Mouse (Mus musculus): ENCODE measurements around the gene Lurap1l. TPM values are rescaled to one million over a fixed set of nuclear protein-coding genes. Genes with fewer than 3 reads are reported as not detected.

Lurap1l gene
- polyA plus RNA-seq, 1 experiment from 2014 or later: 8.8 TPM

- H3K4me2 ChIP-seq (ENCODE audit: low read length): no peak overlapping the region
- no peak overlapping the region for H3K27ac ChIP-seq (replicated peaks; ENCODE audit: low read depth, low read length)
- no peaks in the 10 kb centered on the region for H3K27me3 ChIP-seq (ENCODE audit: control insufficient read depth, insufficient read depth, low read length)
- no peak overlapping the region for H3K9ac ChIP-seq (replicated peaks; ENCODE audit: low read length)
- 91% methylated on average over 4 of the region's 4 CpGs for WGBS
- DNase-seq (no peak), ATAC-seq (ENCODE audit: low FRiP score, low TSS enrichment) (no peak)
- no peaks in the 10 kb centered on the region for H3K4me1 ChIP-seq (ENCODE audit: control insufficient read depth, insufficient read depth, low read length)
- no peak overlapping the region for H3K4me3 ChIP-seq (replicated peaks; ENCODE audit: low read depth, low read length)
- no peaks in the 10 kb centered on the region for H3K36me3 ChIP-seq (ENCODE audit: control insufficient read depth, insufficient read depth, low read length)
- no peaks in the 10 kb centered on the region for H3K9me3 ChIP-seq (ENCODE audit: control insufficient read depth, low read length)
Measured at GRCm38 (mm10) chr4:80921646-80922489, 11.4 kb downstream of the Lurap1l start.

- H3K9me3 ChIP-seq (ENCODE audit: control insufficient read depth, low read length): no peaks in the 10 kb centered on the region
- H3K27me3 ChIP-seq (ENCODE audit: control insufficient read depth, insufficient read depth, low read length): no peaks in the 10 kb centered on the region
- H3K4me2 ChIP-seq (ENCODE audit: low read length): no peak overlapping the region
- H3K4me1 ChIP-seq (ENCODE audit: control insufficient read depth, insufficient read depth, low read length): no peaks in the 10 kb centered on the region
- no peak overlapping the region for H3K27ac ChIP-seq (replicated peaks; ENCODE audit: low read depth, low read length)
- WGBS: 94% methylated on average over 2 of the region's 2 CpGs
- H3K9ac ChIP-seq (replicated peaks; ENCODE audit: low read length): no peak overlapping the region
- H3K36me3 ChIP-seq (ENCODE audit: control insufficient read depth, insufficient read depth, low read length): no peaks in the 10 kb centered on the region
- H3K4me3 ChIP-seq (replicated peaks; ENCODE audit: low read depth, low read length): no peak overlapping the region
- ATAC-seq (ENCODE audit: low FRiP score, low TSS enrichment): no peak
- no peak for DNase-seq
Measured at GRCm38 (mm10) chr4:80922654-80923053, 12.2 kb downstream of the Lurap1l start.

- Histone ChIP-seq H3K36me3 (ENCODE audit: control insufficient read depth, insufficient read depth, low read length) (no peaks in the 10 kb centered on the region), H3K4me1 (ENCODE audit: control insufficient read depth, insufficient read depth, low read length) (no peaks in the 10 kb centered on the region), H3K9me3 (ENCODE audit: control insufficient read depth, low read length) (no peaks in the 10 kb centered on the region), H3K27me3 (ENCODE audit: control insufficient read depth, insufficient read depth, low read length) (no peaks in the 10 kb centered on the region), H3K4me3 (replicated peaks; ENCODE audit: low read depth, low read length) (no peak overlapping the region), H3K9ac (replicated peaks; ENCODE audit: low read length) (no peak overlapping the region), H3K27ac (replicated peaks; ENCODE audit: low read depth, low read length) (no peak overlapping the region), H3K4me2 (ENCODE audit: low read length) (no peak overlapping the region)
- WGBS: 77% methylated on average over 4 of the region's 4 CpGs
- no peak for ATAC-seq (ENCODE audit: low FRiP score, low TSS enrichment)
- DNase-seq: no peak
Measured at GRCm38 (mm10) chr4:80924815-80925214, 14.4 kb downstream of the Lurap1l start.

- Histone ChIP-seq H3K9ac (replicated peaks; ENCODE audit: low read length) (no peak overlapping the region), H3K9me3 (ENCODE audit: control insufficient read depth, low read length) (no peaks in the 10 kb centered on the region), H3K36me3 (ENCODE audit: control insufficient read depth, insufficient read depth, low read length) (no peaks in the 10 kb centered on the region), H3K4me2 (ENCODE audit: low read length) (no peak overlapping the region), H3K27me3 (ENCODE audit: control insufficient read depth, insufficient read depth, low read length) (no peaks in the 10 kb centered on the region), H3K4me3 (replicated peaks; ENCODE audit: low read depth, low read length) (no peak overlapping the region), H3K27ac (replicated peaks; ENCODE audit: low read depth, low read length) (no peak overlapping the region), H3K4me1 (ENCODE audit: control insufficient read depth, insufficient read depth, low read length) (no peaks in the 10 kb centered on the region)
- DNase-seq: no peak
- WGBS: 75% methylated on average over 6 of the region's 6 CpGs
- ATAC-seq (ENCODE audit: low FRiP score, low TSS enrichment): no peak
Measured at GRCm38 (mm10) chr4:80925752-80926519, 15.5 kb downstream of the Lurap1l start.

- WGBS: 94% methylated on average over 3 of the region's 3 CpGs
- no peak overlapping the region for H3K9ac ChIP-seq (replicated peaks; ENCODE audit: low read length)
- no peaks in the 10 kb centered on the region for H3K4me1 ChIP-seq (ENCODE audit: control insufficient read depth, insufficient read depth, low read length)
- DNase-seq: no peak
- no peak overlapping the region for H3K4me2 ChIP-seq (ENCODE audit: low read length)
- no peaks in the 10 kb centered on the region for H3K36me3 ChIP-seq (ENCODE audit: control insufficient read depth, insufficient read depth, low read length)
- no peak overlapping the region for H3K27ac ChIP-seq (replicated peaks; ENCODE audit: low read depth, low read length)
- no peaks in the 10 kb centered on the region for H3K27me3 ChIP-seq (ENCODE audit: control insufficient read depth, insufficient read depth, low read length)
- no peak overlapping the region for H3K4me3 ChIP-seq (replicated peaks; ENCODE audit: low read depth, low read length)
- H3K9me3 ChIP-seq (ENCODE audit: control insufficient read depth, low read length): no peaks in the 10 kb centered on the region
- ATAC-seq (ENCODE audit: low FRiP score, low TSS enrichment): no peak
Measured at GRCm38 (mm10) chr4:80934749-80935148, 24.3 kb downstream of the Lurap1l start.

- Histone ChIP-seq H3K9me3 (ENCODE audit: control insufficient read depth, low read length) (no peaks in the 10 kb centered on the region), H3K27ac (replicated peaks; ENCODE audit: low read depth, low read length) (no peak overlapping the region), H3K27me3 (ENCODE audit: control insufficient read depth, insufficient read depth, low read length) (no peaks in the 10 kb centered on the region), H3K36me3 (ENCODE audit: control insufficient read depth, insufficient read depth, low read length) (no peaks in the 10 kb centered on the region), H3K9ac (replicated peaks; ENCODE audit: low read length) (no peak overlapping the region), H3K4me2 (ENCODE audit: low read length) (no peak overlapping the region), H3K4me3 (replicated peaks; ENCODE audit: low read depth, low read length) (no peak overlapping the region), H3K4me1 (ENCODE audit: control insufficient read depth, insufficient read depth, low read length) (no peaks in the 10 kb centered on the region)
- ATAC-seq (ENCODE audit: low FRiP score, low TSS enrichment) (no peak), DNase-seq (no peak)
- 81% methylated on average over 2 of the region's 2 CpGs for WGBS
Measured at GRCm38 (mm10) chr4:80939115-80939514, 28.7 kb downstream of the Lurap1l start.

GRCm38 (mm10) chr4:80940946-80941345, 30.5 kb downstream of the Lurap1l start:
- Histone ChIP-seq H3K9ac (replicated peaks; ENCODE audit: low read length) (no peak overlapping the region), H3K4me1 (ENCODE audit: control insufficient read depth, insufficient read depth, low read length) (no peaks in the 10 kb centered on the region), H3K9me3 (ENCODE audit: control insufficient read depth, low read length) (no peaks in the 10 kb centered on the region), H3K4me2 (ENCODE audit: low read length) (no peak overlapping the region), H3K27ac (replicated peaks; ENCODE audit: low read depth, low read length) (no peak overlapping the region), H3K27me3 (ENCODE audit: control insufficient read depth, insufficient read depth, low read length) (no peaks in the 10 kb centered on the region), H3K36me3 (ENCODE audit: control insufficient read depth, insufficient read depth, low read length) (no peaks in the 10 kb centered on the region), H3K4me3 (replicated peaks; ENCODE audit: low read depth, low read length) (no peak overlapping the region)
- WGBS: 78% methylated on average over 4 of the region's 4 CpGs
- no peak for ATAC-seq (ENCODE audit: low FRiP score, low TSS enrichment)
- no peak for DNase-seq

- no peak overlapping the region for H3K27ac ChIP-seq (replicated peaks; ENCODE audit: low read depth, low read length)
- H3K9me3 ChIP-seq (ENCODE audit: control insufficient read depth, low read length): no peaks in the 10 kb centered on the region
- H3K4me2 ChIP-seq (ENCODE audit: low read length): no peak overlapping the region
- H3K36me3 ChIP-seq (ENCODE audit: control insufficient read depth, insufficient read depth, low read length): no peaks in the 10 kb centered on the region
- no peaks in the 10 kb centered on the region for H3K27me3 ChIP-seq (ENCODE audit: control insufficient read depth, insufficient read depth, low read length)
- H3K9ac ChIP-seq (replicated peaks; ENCODE audit: low read length): no peak overlapping the region
- H3K4me3 ChIP-seq (replicated peaks; ENCODE audit: low read depth, low read length): no peak overlapping the region
- WGBS: 92% methylated on average over 3 of the region's 3 CpGs
- DNase-seq: no peak
- H3K4me1 ChIP-seq (ENCODE audit: control insufficient read depth, insufficient read depth, low read length): no peaks in the 10 kb centered on the region
- no peak for ATAC-seq (ENCODE audit: low FRiP score, low TSS enrichment)
Measured at GRCm38 (mm10) chr4:80941978-80942377, 31.5 kb downstream of the Lurap1l start.

GRCm38 (mm10) chr4:80944605-80945004, 34.2 kb downstream of the Lurap1l start:
- Histone ChIP-seq H3K27me3 (ENCODE audit: control insufficient read depth, insufficient read depth, low read length) (no peaks in the 10 kb centered on the region), H3K4me2 (ENCODE audit: low read length) (no peak overlapping the region), H3K4me3 (replicated peaks; ENCODE audit: low read depth, low read length) (no peak overlapping the region), H3K36me3 (ENCODE audit: control insufficient read depth, insufficient read depth, low read length) (no peaks in the 10 kb centered on the region), H3K9ac (replicated peaks; ENCODE audit: low read length) (no peak overlapping the region), H3K9me3 (ENCODE audit: control insufficient read depth, low read length) (no peaks in the 10 kb centered on the region), H3K27ac (replicated peaks; ENCODE audit: low read depth, low read length) (no peak overlapping the region), H3K4me1 (ENCODE audit: control insufficient read depth, insufficient read depth, low read length) (no peaks in the 10 kb centered on the region)
- DNase-seq (no peak), ATAC-seq (ENCODE audit: low FRiP score, low TSS enrichment) (no peak)
